Mouse (Mus musculus) retina, postnatal 7 days (tissue): ENCODE data around the gene Olfr549.

Experiments used
- DNase-seq: peaks from one replicate; pipeline ENCODE4 v3.0.0-alpha.2; 2012; ENCODE audit warnings: low read depth, low spot score

Gene Olfr549

DNA sequence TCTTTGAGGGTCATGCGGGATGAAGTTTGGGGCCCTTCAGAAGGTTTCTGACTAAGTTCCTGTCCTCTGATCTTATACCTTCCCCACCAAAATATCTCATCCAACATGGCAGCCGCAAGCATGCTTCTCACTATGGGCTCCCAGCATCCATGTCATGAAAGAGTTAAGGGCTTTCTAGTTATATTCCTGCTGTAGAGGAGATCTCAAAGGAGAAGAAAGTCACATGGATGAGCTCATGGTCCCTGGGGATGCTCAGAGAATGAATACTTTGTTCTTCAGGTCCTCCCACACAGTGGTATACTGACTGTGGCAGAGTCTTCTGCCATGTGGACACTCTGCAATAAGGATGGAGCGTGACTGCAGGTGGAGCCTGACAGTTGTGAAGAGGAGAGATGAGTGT, at the start of gene Olfr549:
Olfr549 (plus strand) TSS at position 301 of the 400 bp plus-strand sequence.
- DNase-seq: no peak

DNA sequence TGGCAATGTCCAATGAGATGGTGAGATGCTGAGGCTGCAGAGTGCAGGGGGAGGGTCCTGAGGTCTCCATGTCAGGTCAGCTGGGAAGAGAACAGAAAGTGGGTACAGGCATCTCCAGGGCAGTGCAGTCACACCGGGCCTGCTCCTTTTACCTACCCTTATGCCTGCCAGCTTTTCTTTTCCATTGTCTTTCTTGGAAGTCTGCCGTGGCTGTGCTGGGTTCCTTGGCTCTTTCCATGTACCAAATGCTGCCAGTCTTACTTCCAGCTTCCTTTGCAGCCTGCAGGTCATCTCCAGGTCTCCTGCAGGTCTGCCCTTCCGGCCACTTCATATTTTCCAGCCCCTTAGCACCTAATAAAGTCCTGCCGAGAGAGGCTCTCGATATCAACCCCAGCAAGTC, 47.7 kb upstream of the Olfr549 start:
- DNase-seq: no peak

DNA sequence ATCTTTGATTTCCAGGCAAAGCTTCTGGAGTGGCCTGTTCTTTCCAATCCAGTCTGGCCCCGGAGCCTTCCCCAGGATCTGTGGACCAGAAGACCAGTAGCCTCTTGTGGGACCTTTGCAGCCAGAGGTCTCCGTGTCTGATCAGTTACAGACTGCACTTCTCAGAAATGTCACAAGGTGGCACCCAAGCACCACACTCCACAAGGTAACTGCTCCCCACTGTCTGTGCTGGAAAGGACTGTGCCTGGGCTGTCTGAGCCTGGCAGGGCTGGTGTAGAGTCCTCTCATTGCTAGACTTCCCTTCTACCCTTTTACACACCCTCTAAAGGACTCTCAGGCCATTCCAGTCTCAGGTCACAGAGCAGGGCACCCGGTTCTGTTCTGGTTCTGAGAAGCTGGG, 42.8 kb upstream of the Olfr549 start:
- peak; percentile 64 for DNase-seq

DNA sequence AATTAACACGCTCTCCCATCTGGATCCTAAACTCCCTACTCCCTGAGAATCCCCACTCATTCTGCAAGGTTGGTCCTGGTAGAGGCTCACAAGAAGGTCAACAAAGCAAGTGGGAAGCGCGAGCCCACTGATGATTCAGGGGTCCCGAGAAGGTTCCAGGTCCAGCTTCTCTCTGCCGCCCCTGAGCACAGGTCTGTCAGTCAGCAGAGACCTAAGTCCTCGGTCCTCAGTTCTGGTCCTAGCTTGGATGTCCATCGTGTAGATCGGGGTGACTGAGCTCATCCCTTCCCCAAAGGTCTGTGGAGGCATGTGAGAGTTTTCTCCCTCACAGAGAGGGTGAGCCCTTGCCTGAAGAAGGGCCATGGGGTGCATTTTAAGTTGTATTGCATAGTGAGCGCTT, 41.6 kb upstream of the Olfr549 start:
- DNase-seq: no peak

DNA sequence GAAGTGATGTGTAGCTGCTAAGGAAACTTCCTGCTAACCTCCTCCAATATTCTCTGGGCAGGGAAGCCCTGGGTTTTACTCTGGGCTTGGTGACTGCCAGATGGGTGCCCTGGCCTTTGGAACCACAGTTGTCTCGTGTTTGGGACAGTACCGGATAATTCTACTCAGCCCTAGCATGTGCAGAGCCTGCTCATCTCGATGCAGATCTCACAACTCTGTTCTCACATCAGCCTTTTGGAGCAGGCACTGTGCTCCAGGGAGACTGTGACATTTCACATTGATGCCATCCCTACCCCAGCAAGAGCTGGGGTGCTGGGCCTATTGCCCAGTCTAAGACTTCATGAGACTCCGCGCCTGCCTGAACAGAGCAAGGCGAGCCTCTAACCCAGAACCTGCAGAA, 41.0 kb upstream of the Olfr549 start:
- DNase-seq: no peak

DNA sequence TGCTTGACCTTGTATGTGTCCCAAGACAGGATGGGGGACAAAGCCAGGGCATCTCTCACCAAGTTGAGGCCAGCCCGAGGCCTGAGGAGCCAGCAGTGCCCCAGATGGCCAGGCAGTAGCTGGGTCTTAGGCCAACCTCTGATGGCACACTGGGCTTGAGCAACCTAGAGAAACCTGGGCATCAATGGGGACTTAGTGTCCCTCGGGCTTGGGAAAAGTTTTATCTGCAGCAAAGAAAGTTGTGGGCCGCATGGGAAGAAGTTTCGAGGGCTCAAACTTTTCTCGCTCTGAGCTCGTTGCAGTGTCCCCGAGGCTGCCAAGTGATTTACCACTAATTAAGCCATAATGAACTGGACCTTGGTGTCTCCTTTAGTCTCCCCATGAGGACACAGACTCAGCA, 39.9 kb upstream of the Olfr549 start:
- no peak for DNase-seq

DNA sequence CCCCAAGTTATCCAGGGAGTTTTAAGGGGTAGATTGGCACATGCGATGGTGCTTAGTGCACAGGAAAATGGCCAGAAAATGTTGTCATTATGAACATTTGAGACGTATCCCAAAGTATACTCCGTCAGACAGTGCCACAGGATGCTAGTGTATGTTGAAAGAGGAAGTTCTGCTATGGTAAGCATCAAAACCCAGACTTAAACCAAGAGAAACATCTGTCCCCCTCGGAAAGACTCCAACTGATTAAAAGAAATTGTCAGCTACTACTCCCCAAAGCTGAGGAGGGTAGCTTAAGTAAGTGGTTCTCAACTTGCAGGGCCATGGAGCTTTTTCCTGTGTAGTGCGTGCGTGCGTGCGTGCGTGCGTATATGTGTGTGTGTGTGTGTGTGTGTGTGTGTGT, 37.7 kb upstream of the Olfr549 start:
- no peak for DNase-seq

DNA sequence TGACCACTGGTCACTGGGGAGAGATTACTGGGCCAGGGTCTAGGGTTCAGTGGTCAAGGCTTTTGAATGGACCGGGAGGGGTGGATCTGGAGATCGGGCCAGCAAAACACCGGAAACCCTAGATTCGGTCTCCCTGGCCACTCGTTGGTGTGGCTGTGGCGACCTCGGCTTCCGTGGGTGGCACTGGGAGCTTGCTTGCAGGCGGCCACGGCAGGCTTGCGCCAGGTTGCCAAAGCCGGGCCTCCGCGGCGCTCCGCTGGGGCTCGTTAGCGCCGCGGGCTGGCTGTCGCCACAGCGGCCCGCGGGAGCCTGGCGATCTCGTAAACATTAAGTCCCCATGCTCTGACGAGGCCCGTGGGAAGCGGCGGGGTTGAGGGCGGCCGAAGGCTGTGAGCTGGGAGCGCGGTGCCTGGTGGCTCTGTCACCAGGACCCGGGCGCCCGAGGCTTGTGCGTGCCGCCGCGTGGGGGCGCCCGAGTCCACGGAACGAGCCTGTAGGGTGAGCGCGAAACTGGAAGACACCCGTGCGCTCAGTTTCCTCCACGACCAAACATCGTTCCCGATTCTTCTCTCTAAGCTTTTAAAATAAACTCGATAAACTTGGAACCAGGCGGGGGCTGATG, 36.7 kb upstream of the Olfr549 start:
- DNase-seq: peak; percentile 62

DNA sequence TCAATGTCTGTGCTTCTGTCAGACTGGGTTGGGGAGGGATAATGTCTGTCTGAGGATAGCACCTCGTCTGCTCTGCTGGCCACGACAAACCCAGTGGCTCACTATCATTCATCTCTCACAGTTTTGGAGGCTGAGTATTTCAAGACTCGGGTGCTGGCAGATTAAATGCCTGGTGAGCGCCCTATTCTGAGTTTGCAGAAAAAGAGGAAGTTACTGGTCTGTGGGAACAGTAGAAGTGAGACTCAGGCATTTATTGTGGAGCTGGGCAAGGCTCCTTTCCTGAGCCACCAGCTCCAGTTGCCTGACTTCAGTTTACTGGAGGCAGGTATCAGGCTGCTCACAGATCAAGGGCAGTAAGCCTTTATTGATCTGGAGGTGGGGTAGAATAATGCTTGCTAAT, 35.5 kb upstream of the Olfr549 start:
- DNase-seq: no peak

DNA sequence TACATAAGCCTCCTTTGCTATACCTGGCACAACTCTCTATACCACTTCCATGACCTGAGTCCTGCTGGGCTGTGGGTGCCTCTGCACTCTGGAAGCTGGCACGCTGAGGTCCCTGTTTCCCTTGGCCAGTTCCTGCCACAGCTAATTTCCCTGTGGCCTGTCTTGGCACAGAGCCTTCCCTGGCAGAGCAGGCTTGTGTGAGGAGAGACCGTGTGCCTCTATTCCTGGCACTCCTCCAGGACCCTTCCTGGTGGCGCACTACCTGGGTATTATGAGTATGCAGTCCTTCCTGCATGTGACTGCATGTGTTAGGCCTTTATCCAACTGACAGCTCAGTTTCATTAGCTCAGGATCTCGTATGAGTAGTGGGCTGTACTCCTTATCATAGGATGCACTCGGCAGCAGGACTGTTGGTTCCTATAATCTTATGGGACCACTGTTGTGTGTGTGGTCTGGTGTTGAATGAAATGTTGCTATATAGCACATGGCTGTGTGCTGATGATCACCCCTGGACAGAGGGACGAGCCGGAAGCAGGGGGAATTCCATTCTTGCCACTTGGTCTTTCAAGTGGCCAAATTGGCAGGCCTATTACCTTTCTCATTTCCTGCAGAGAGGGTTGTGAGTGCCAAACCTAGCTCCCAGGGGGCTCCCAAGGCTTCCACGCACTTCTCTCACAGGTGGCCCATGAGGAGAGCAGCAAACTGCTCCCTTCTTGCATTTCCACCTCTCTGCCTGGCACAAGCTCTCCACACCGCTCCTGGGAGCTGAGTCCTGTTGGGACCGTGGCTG, 33.2 kb upstream of the Olfr549 start:
- no peak for DNase-seq

DNA sequence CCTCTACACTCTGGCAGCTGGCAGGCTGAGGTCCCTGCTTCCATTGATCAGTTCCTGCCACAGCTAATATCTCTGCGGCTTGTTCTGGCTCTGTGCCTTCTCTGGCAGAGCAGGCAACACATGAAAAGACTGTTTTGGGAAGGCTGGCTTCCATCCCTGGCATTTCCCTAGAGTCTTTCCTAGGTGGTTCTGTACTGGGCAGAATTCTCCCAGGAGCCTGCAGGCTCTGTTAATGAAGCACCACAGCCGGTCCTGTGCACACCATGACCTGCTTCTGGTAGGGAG, 32.7 kb upstream of the Olfr549 start:
- DNase-seq: no peak

DNA sequence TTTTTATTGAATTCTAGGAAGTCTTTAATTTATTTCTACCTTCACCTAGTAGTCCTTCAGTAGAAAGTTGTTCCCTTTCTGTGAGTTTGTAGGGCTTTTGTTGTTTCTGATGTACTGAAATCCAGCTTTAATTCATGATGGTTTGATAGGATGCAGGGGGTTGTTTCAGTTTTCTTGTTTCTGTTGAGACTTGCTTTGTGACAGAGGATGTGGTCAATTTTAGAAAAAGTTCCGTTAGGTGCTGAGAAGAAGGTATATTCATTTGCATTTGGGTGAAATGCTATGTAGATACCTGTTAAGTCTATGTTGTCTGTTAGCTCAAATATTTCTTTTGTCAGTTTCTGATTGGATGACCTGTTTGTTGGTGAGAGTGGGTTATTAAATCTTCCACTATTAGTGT, 20.6 kb upstream of the Olfr549 start:
- no peak for DNase-seq

DNA sequence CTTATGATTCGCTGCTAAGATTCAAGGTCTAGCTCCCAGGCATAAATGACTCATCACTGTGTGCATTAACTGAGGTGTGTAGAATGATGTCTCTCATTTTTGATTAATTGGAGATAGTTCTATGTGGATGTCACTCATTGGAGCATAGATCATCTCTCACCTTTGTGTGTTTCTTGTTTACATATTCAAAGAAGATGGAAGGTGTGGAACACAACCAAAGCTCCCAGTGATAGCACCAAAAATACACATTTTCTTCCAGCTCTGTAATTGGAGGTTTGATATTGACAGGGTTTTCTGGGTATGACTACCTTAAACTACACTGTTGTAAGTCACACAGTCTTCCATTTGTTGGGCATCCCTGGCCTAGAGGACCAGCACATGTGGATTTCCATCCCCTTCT, 15.2 kb upstream of the Olfr549 start, which contains the start of gene Olfr547:
Olfr547 (plus strand) TSS at position 301 of the 400 bp plus-strand sequence.
- DNase-seq: no peak

DNA sequence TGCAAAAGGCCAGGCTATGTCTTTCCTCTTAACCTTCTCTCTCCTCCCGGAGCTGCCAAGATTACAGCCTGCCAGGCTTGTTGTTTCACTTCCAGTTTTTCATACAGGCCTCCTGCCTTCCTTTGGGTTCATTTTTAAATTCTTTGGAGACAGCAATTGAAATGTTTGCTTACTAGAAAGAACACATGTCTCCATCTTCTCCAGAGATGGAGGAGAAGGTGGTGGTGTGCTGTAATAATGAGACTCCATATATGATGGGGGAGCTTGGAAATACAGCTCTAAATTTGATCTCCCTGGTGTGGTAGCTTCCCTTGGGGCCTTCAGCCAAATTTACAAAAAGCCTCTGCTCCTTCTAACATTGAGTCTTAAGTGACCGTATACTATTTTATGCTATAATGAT, 9.1 kb upstream of the Olfr549 start, which contains the start of gene Olfr548-ps1:
Olfr548-ps1 (plus strand) TSS at position 301 of the 400 bp plus-strand sequence.
- DNase-seq: no peak

DNA sequence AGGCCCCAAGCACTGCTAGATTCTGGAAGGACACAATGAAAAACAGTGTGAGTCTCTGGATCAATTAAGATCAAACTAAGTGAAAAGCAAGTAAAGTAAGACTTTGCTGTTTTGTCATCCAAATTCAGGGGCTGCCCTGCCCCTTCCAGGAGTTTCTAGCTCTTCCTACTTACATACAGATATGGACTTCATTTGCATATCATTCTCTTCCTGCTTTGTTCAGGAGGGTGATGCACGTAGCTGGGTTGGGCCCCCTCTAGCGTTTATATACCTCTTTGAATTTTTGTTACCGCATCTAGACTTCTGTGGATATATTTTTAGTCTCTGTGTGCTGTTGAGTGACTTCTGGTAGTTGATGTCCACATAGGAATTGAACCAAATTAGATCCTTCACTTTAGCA, 8.4 kb upstream of the Olfr549 start:
- no peak for DNase-seq

DNA sequence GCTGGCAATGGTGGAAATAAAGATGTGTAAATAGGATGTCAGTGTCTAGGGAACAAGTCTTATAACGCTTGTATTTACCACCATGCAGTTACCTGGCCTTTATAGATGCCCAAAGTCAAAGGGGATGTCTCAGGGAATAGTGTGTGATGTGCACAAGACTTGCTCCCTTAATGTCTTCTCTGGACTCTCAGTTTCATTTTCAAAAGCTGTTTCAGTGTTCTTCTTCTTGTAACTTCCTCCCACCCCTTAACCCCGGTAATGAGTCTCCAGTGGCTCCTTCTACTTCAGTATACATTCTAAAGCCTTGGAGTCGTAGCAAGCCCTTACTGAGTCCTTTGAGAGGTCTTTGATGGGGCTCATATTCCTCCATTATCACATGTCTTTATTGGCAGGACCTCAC, 3.6 kb downstream of the Olfr549 start:
- no peak for DNase-seq

DNA sequence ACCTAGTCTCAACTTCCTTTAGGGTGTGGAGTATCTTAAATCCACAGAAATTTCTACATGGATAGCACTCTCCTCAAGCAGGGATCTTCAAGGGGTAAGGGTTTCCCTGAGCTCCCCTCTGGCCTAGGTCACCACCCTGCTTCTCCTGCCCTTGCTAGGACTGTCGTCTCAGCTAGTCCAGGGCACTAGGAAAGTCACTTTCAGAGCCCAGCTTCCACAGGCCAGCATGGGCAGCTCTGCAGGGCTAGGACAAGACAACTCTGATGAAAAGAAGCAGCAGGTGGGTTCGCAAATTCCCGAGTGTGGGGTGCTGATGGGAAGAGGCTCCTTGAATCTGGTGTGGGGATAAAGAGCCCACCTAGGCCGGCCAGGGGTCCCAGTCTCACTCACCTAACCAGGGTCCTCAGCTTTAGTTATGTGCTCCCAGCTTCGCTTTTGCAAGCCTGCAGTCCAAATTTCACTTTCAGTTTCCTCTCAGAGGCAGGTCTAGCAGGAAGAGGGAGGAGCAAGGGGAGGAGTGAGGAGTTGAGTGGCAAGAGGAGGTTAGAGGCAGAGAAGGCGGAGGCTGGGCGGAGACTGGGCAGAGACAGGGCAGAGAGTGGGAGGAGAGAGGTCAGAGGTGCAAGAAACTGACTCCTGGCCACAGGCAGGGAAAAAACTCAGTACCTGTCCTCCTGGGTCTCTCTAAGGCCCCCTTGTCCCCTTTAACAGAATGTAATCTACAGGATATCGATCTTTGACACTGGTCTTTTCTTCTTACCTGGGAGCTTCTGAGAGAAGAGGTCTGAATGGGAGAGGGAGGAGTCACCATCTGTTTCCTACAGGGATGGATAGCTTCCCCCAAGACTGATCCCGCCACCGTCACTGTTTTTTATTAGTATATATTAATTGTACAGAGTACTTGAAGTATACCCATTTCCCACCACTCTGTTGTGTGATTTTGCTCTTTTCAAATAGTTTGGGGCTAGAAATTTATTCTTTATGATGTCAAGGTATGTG, 15.6 kb downstream of the Olfr549 start, which contains the start of gene Trim21:
Trim21 (minus strand) TSS at position 488 of the 999 bp plus-strand sequence.
- DNase-seq: peak; percentile 17

DNA sequence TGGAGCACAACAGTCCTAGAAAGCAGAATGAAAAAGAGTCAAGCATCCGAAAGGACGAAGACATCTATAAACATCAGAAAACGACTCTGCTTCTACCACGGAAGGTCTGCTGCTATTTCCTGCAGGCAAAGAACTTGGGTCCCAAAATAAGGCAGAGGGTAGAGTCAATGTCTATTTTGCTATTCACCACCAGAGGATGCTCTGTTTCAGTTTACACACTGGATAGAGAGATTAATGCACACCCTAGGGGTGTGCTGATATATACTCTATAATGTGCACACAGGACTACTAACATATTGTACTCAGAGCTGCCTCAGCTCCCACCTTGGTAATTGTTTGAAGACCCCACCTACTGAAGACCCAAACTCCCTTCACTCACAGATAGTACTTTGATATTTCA, 16.5 kb downstream of the Olfr549 start:
- no peak for DNase-seq

DNA sequence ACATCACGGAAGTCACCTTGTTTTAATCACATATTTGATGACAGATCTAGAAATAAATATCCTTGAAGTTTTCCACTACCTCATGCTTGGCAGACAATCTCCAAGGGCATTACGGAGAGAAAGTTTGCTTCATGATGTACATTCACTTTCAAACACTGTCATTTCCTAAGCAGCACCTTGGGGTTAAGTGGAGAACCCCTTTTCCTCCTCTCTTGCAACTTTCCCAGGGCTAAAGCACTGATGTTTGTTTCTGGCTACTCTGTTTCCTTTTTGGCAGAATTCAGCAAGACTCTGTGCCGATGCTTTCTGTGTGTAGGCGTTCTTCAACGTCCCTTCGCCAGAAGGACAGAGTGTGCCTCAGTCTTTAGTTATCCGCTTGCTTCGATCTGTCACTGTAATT, 21.5 kb downstream of the Olfr549 start, which contains the start of gene Olfr550:
Olfr550 (plus strand) TSS at position 301 of the 400 bp plus-strand sequence.
- no peak for DNase-seq

DNA sequence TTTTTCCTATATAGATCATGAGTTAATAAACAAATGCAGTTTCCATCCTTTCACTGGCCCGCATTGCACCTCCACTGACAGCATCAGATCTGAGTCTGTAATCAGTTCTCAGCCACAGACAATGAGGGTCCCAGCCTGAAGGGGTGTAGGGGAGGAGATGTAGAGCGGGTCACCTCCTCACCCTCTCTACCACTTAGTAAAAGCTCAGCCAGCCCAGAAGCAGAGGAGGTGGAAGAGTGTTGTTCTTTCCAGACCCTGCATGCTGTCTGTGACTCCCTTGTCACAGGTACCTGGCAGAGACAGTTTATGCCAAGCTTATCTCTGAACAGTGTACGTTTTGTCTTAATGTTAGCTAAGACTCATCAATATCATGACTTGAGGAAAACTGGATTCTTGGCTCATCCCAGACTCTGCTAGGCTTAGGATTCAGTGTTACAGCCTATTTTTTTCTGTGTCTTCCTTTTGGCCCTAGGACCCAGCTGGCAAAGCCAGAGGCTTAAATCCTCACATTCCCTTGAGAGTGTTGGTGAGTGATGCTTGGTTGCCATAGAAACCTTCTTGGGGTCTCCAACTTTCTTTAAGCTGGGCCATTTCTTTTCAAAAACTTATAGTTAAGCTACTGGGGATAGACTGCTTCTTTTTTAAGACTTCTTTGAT, 23.6 kb downstream of the Olfr549 start:
- DNase-seq: no peak

DNA sequence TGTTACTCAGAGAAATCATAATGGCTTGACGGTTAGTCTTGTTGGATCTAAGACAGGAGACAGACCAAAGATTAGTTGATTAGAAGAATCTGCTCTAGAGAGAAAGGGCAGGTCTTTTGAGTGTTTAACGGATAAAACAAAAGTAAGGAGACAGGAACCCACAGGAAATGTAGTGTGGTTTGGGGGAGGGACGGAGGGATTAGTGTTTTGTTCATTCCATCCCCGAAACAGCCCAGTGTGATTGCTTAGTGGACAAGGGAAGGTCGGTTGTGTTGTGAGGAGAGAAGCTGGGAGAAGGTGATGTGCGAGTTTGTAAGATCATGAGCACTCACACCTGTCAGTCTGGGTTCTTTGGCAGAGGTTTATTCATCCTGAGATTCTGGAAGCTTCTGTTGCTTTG, 26.3 kb downstream of the Olfr549 start:
- DNase-seq: no peak
